Mouse (Mus musculus) midbrain, embryonic 11.5 days (tissue): Measurements from ENCODE around the gene Pycr2. TPM values are rescaled to one million over a fixed set of nuclear protein-coding genes. Genes with fewer than 3 reads are reported as not detected.

ENCODE experiments used
- ATAC-seq: fragments of 200-750 bp; cut with Nextera tagmentation; 2 replicates; pipeline ENCODE4 v1.8.0; 2017; ENCODE audit warnings: moderate TSS enrichment, moderate library complexity; ENCODE audit not compliant: low FRiP score
- DNase-seq: peaks from one replicate; pipeline ENCODE4 v3.0.0; 2015; ENCODE audit warnings: low spot score; ENCODE audit errors: missing footprints
- H3K27ac ChIP-seq: fragments of 300-500 bp; sonication (generic); 2 replicates; pipeline ENCODE4 v1.5.1; 2014; ENCODE audit warnings: low read depth, low read length
- H3K27me3 ChIP-seq: fragments of 300-500 bp; sonication (generic); 2 replicates; pipeline ENCODE4 v1.6.1; 2014; ENCODE audit warnings: mild to moderate bottlenecking, low read length, moderate library complexity, mixed read lengths; ENCODE audit not compliant: control insufficient read depth, insufficient read depth
- H3K36me3 ChIP-seq: fragments of 300-500 bp; sonication (generic); 2 replicates; pipeline ENCODE4 v1.6.1; 2014; ENCODE audit warnings: mild to moderate bottlenecking, low read length, moderate library complexity, mixed read lengths; ENCODE audit not compliant: control insufficient read depth, insufficient read depth
- H3K4me1 ChIP-seq: fragments of 300-500 bp; sonication (generic); 2 replicates; pipeline ENCODE4 v1.6.1; 2014; ENCODE audit warnings: low read length; ENCODE audit not compliant: control insufficient read depth, insufficient read depth
- H3K4me2 ChIP-seq: fragments of 300-500 bp; sonication (generic); 2 replicates; pipeline ENCODE4 v1.6.1; 2014; ENCODE audit warnings: mild to moderate bottlenecking, moderate library complexity
- H3K4me3 ChIP-seq: fragments of 300-500 bp; sonication (generic); 2 replicates; pipeline ENCODE4 v1.5.1; 2014; ENCODE audit warnings: low read depth, low read length
- H3K9ac ChIP-seq: fragments of 300-500 bp; sonication (generic); 2 replicates; pipeline ENCODE4 v1.6.1; 2014; ENCODE audit warnings: low read length
- H3K9me3 ChIP-seq: fragments of 300-500 bp; sonication (generic); 2 replicates; pipeline ENCODE4 v1.6.1; 2016; ENCODE audit warnings: low read length; ENCODE audit not compliant: control insufficient read depth
- WGBS: fragments of 180-500 bp; shearing (Covaris S2); extraction: QIAGEN DNeasy Blood & Tissue Kit; methylation state at CpG from one replicate; pipeline ENCODE4 v1.1.7; 2014; 5-methylcytosine and 5-hydroxymethylcytosine counted together
- polyA plus RNA-seq: library from polyadenylated mRNA; unstranded; fragments of >200 nt; fragmentation: Nextera tagmentation; extraction: Ambion mirVana; gene quantifications from 2 replicates; pipeline ENCODE4 v1.2.1, GENCODE M21; 2014

Pycr2 gene
- polyA plus RNA-seq, 1 experiment from 2014 or later = 97.9 TPM

GRCm38 (mm10) chr1:180956401-180956800 is 52.3 kb downstream of the Pycr2 start:
- Histone ChIP-seq H3K27me3 (no peaks in the 10 kb centered on the region), H3K36me3 (no peaks in the 10 kb centered on the region), H3K4me1 (no peaks in the 10 kb centered on the region), H3K9ac (no peak overlapping the region), H3K27ac (no peak overlapping the region), H3K9me3 (no peaks in the 10 kb centered on the region), H3K4me3 (no peak overlapping the region), H3K4me2 (no peak overlapping the region)
- ATAC-seq (no peak), DNase-seq (no peak)
- WGBS = 92% methylated on average over 8 of the region's 8 CpGs

DNA sequence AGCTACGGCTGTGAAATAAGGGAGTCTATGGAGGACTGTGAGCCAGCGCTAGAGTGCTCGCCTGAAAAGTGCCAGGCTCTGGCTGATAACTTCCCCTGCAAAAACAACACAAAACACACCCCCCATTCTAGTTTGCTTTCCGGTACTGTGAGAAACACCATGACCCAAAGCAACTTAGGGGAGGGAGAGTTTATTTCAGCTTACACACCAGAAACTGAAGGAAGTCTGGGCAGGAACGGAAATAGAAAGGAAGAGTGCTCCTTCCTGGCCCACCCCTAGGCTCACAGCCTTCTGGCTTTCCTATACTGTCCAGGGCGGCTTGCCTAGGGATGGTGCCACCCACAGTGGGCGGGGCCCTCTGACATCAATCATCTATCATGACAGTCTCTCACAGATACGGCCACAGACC is 52.9 kb downstream of the Pycr2 start:
- Histone ChIP-seq H3K9me3 (no peaks in the 10 kb centered on the region), H3K27me3 (no peaks in the 10 kb centered on the region), H3K9ac (no peak overlapping the region), H3K27ac (no peak overlapping the region), H3K4me1 (no peaks in the 10 kb centered on the region), H3K4me3 (no peak overlapping the region), H3K36me3 (no peaks in the 10 kb centered on the region), H3K4me2 (no peak overlapping the region)
- WGBS = 84% methylated on average over 8 of the region's 8 CpGs
- no peak for DNase-seq
- ATAC-seq = no peak

Other genes starting within 250 kb of the Pycr2 start
- 0.08 TPM in 1 of 2 replicates, not detected in the other for gene Mixl1, start 207.3 kb upstream of the Pycr2 start, polyA plus RNA-seq
- gene Acbd3, start 178.2 kb upstream of the Pycr2 start, polyA plus RNA-seq = 20.8 and 21.6 TPM in 2 replicates
- gene H3f3a, start 90.3 kb upstream of the Pycr2 start, polyA plus RNA-seq = 3,662 and 3,728 TPM in 2 replicates
- 34.1 and 35.1 TPM in 2 replicates for gene Sde2, start 53.2 kb upstream of the Pycr2 start, polyA plus RNA-seq
- gene Lefty2, start 11.2 kb upstream of the Pycr2 start, polyA plus RNA-seq = not detected in 2 replicates
- gene Lefty1, start 30.7 kb downstream of the Pycr2 start, polyA plus RNA-seq = 0.51 and 1.1 TPM in 2 replicates
- gene Tmem63a, start 38.1 kb downstream of the Pycr2 start, polyA plus RNA-seq = 2.4 and 2.5 TPM in 2 replicates
- gene Ephx1, start 116.6 kb downstream of the Pycr2 start, polyA plus RNA-seq = 0.87 and 1.6 TPM in 2 replicates
- 0.08 TPM in 1 of 2 replicates, not detected in the other for gene 9130409I23Rik, start 146.9 kb downstream of the Pycr2 start, polyA plus RNA-seq
- gene Nvl, start 239.9 kb downstream of the Pycr2 start, polyA plus RNA-seq = 35.1 and 36.9 TPM in 2 replicates
- gene Cnih4, start 240.4 kb downstream of the Pycr2 start, polyA plus RNA-seq = 93.6 and 101 TPM in 2 replicates